Mouse (Mus musculus): ENCODE measurements around the gene Olfr31. TPM values are rescaled to one million over a fixed set of nuclear protein-coding genes. Genes with fewer than 3 reads are reported as not detected.

The Olfr31 gene
- total RNA-seq, 1 experiment from 2014 or later: not detected

- no peak for ATAC-seq (ENCODE audit: extremely low read depth, insufficient number of reproducible peaks, low FRiP score, poor library complexity, severe bottlenecking)
Observed at GRCm38 (mm10) chr14:14353081-14353732, 30.6 kb downstream of the Olfr31 start.

GRCm38 (mm10) chr14:14353740-14354510 lies 31.3 kb downstream of the Olfr31 start:
- no peak for ATAC-seq (ENCODE audit: extremely low read depth, insufficient number of reproducible peaks, low FRiP score, poor library complexity, severe bottlenecking)

- no peak for ATAC-seq (ENCODE audit: extremely low read depth, insufficient number of reproducible peaks, low FRiP score, poor library complexity, severe bottlenecking)
Observed at GRCm38 (mm10) chr14:14354511-14355359, 32.1 kb downstream of the Olfr31 start.

- ATAC-seq (ENCODE audit: extremely low read depth, insufficient number of reproducible peaks, low FRiP score, poor library complexity, severe bottlenecking): no peak
Observed at GRCm38 (mm10) chr14:14355360-14355646, 32.7 kb downstream of the Olfr31 start.

Other genes with a start within 250 kb of the Olfr31 start
- gene Psmd6, start 201.8 kb upstream of the Olfr31 start, total RNA-seq (2017): 108 and 128 TPM in 2 replicates
- not detected in 2 replicates for gene Olfr720, start 136.0 kb upstream of the Olfr31 start, total RNA-seq (2017)
- 2.1 and 12.4 TPM in 2 replicates for gene Il3ra, start 23.4 kb downstream of the Olfr31 start, total RNA-seq (2017)
- gene Olfr721-ps1, start 78.5 kb downstream of the Olfr31 start, total RNA-seq (2017): not detected in 2 replicates

Data from neutrophil, adult 5-6 weeks (primary cell).